Mouse (Mus musculus) macrophage (primary cell): ENCODE data around the gene Nkd1. TPM values are rescaled to one million over a fixed set of nuclear protein-coding genes. Genes with fewer than 3 reads are reported as not detected.

ENCODE experiments used
- H3K27ac ChIP-seq: fragments of 350-480 bp; formaldehyde crosslinking; 2 replicates; pipeline ENCODE4 v1.9.0; 2021
- H3K36me3 ChIP-seq: fragments of 350-480 bp; formaldehyde crosslinking; 2 replicates; pipeline ENCODE4 v1.9.0; 2021; ENCODE audit errors: inconsistent target
- H3K4me3 ChIP-seq: fragments of 350-480 bp; formaldehyde crosslinking; 2 replicates; pipeline ENCODE4 v1.9.0; 2021; ENCODE audit errors: inconsistent target
- H3K79me2 ChIP-seq: fragments of 350-480 bp; formaldehyde crosslinking; 2 replicates; pipeline ENCODE4 v1.9.0; 2021; ENCODE audit errors: inconsistent target
- WGBS: methylation state at CpG from one replicate; pipeline ENCODE4 v1.1.7; 2026; ENCODE audit warnings: inconsistent platforms; ENCODE audit not compliant: missing documents; 5-methylcytosine and 5-hydroxymethylcytosine counted together
- polyA plus RNA-seq: library from polyadenylated mRNA; stranded (reverse); fragments of 250-400 nt; gene quantifications from 3 replicates; pipeline ENCODE4 v1.2.4, GENCODE M21; 2018; ENCODE audit warnings: inconsistent platforms

The Nkd1 gene
- polyA plus RNA-seq, 1 experiment from 2014 or later, result not detected

DNA sequence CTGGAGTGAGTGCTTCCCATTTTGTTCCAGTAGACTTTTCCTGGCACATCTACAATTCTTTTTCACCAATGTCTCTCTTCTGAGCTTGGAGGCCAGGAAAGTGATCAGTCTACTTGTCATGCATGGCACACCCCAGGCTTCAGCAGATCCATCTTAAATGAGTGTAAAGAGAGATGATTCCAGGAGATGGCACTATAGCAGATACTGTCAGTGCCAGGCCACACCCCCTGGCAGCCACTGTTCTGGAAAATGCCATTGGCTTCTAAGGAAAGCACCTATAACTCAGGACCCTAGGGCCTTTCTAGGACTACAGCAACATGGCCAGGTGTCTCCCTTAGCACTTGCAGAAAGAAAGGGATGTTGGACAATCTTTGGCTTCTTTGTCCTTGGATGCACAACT lies 109.9 kb downstream of the Nkd1 start:
- H3K27ac ChIP-seq, result no peak overlapping the region
- H3K36me3 ChIP-seq, result peaks cover 48% of the 10 kb centered on the region
- no peak overlapping the region for H3K4me3 ChIP-seq
- H3K79me2 ChIP-seq, result peaks cover 83% of the 10 kb centered on the region

DNA sequence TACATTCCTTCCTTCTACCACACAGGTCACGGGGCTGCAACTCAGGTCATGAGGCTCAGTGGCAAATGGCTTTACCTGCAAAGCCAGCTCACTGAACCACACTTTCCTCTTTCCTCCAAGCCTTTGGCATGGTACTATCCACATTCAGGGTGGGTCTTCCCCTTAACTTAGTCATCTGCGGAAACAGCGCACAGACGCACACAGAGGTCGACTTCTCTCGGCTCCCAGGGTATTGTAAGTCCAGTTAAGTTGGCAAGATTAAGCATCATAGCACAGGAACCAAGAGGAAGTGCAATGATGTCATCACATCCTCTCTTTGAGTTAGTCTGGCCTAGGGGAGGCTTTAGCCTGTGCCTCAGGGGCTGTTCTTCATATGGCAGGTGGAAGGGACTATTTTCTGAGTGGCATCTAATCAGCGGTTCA lies 112.2 kb downstream of the Nkd1 start:
- 34% methylated on average over 6 of the region's 7 CpGs for WGBS
- peaks cover 38% of the 10 kb centered on the region for H3K36me3 ChIP-seq
- H3K27ac ChIP-seq, result peak overlapping the region; percentile 98
- H3K79me2 ChIP-seq, result peaks cover 75% of the 10 kb centered on the region
- no peak overlapping the region for H3K4me3 ChIP-seq

DNA sequence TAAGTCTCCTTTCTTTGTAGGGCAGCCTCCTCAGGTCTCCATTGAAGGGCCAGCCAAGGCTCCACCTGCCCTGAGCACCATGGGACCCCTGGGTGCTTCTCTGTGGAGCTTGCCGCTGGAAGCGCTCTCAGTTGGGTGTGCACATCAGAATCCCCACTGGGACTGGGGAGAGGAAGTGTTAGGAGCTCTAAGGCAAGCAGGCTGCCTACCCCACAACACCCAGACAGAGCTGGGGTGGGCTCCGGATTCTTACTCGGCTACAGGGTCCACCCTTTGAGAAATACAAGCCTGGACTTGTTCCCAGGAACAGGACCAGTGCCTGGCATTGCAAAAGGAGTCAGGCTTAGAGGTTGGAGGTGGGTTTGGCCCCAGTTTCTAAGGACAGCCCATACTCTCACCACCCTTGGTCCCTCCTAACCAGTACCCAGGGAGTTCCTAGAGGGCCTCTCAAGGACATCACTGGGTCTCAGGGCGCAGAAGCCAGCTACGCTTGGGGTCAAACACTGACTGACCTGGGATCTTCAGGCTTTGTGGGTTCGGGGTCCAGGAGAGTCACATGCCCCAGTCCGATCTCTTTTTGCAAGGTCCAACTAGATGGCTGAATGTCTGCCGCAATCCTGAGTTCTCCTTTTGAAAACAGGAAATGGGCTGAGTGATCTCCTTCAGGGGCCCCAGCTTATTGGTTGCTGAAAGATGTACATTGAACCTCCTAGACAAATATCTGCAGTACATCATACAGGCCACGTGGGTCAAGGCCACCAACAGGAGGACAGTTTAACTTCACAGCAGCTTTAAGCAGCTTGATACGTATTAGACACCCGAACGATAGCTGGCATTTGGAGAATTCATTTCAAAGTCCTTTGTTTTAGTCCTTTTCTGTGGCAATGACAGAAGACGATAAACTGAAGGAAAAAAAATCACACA lies 114.6 kb downstream of the Nkd1 start, which contains the start of gene Snx20:
Gene Snx20 (minus strand): TSS at position 655 of the 924 bp plus-strand sequence.
- peak within 1 kb of the TSS; percentile 98 for H3K4me3 ChIP-seq
- H3K79me2 ChIP-seq, result peaks cover 52% of the 10 kb centered on the region
- H3K27ac ChIP-seq, result peak within 1 kb of the TSS; percentile 98
- 6% methylated on average over 14 of the region's 14 CpGs for WGBS
- peaks cover 18% of the 10 kb centered on the region; the same call in 1 of the 2 replicates for H3K36me3 ChIP-seq

GRCm38 (mm10) chr8:88637092-88638000 lies 116.2 kb downstream of the Nkd1 start:
- H3K27ac ChIP-seq, result peak overlapping the region; percentile 48
- H3K79me2 ChIP-seq, result peaks cover 35% of the 10 kb centered on the region
- H3K4me3 ChIP-seq, result no peak overlapping the region
- H3K36me3 ChIP-seq, result peaks cover 4% of the 10 kb centered on the region; the same call in 1 of the 2 replicates
- 57% methylated on average over 9 of the region's 9 CpGs for WGBS

- no peak overlapping the region for H3K27ac ChIP-seq
- 51% methylated on average over 3 of the region's 3 CpGs for WGBS
- H3K79me2 ChIP-seq, result peaks cover 20% of the 10 kb centered on the region
These were observed 117.8 kb downstream of the Nkd1 start for GRCm38 (mm10) chr8:88638908-88639307.

GRCm38 (mm10) chr8:88642734-88643564 lies 121.8 kb downstream of the Nkd1 start:
- no peak overlapping the region for H3K4me3 ChIP-seq
- H3K36me3 ChIP-seq, result no peaks in the 10 kb centered on the region
- no peak overlapping the region for H3K27ac ChIP-seq
- WGBS, result 87% methylated on average over 5 of the region's 5 CpGs
- H3K79me2 ChIP-seq, result peaks cover 5% of the 10 kb centered on the region; the same call in 1 of the 2 replicates

More at GRCm38 (mm10) chr8:88638908-88639307, 117.8 kb downstream of the Nkd1 start:
- H3K4me3 ChIP-seq, result no peak overlapping the region
- H3K36me3 ChIP-seq, result no peaks in the 10 kb centered on the region

Other genes starting within 250 kb of the Nkd1 start
- gene Adcy7, start 249.0 kb upstream of the Nkd1 start, polyA plus RNA-seq, result 49.6 to 90.2 TPM (median 76.3 TPM) in 3 replicates
- gene Brd7, start 159.2 kb upstream of the Nkd1 start, polyA plus RNA-seq, result 70.3 to 154 TPM (median 78.5 TPM) in 3 replicates
- gene Snx20, start 114.8 kb downstream of the Nkd1 start, polyA plus RNA-seq, result 46.2 to 58.6 TPM (median 53.5 TPM) in 3 replicates
- gene Nod2, start 126.0 kb downstream of the Nkd1 start, polyA plus RNA-seq, result 2.4 to 4.6 TPM (median 2.9 TPM) in 3 replicates
- gene Cyld, start 175.7 kb downstream of the Nkd1 start, polyA plus RNA-seq, result 15.8 to 23.3 TPM (median 18.4 TPM) in 3 replicates